ENCODE assay signal across 25 mouse cellular contexts in the genomic region with DNA sequence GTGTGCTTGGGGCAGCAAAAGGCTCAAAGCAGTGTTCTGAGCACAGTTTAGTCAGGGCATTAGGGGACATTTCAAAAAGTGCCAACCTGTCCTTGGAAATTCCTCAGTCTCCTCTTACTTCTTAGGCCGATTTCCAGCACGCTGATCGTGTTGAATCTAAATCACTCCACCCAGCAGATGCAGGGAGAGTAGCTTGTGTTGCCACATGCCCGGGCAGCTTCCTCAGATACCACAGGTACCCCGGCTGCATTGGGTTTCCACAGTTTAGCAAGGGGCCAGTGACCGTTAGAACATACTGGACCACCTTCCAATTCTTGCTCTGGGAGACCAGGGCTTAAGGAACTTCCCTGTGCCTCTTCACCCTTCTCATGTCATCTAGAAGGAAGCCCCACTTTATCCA.
DNase-seq lines count a peak whose midpoint lies in the region; ATAC-seq and TF ChIP-seq lines count a peak whose summit lies in the region.
"Had no signal": no experiment of that assay in that cellular context is flagged by ENCODE, and none has a peak within 500 bp of the region (broad histone marks: within the 10 kb centered on the region; RNA-seq: fewer than 3 reads in every experiment).

No protein-coding gene starts in this region.

- TF ChIP-seq CTCF in gastrocnemius, adult 2 months (IDR thresholded peaks at IDR 0.05), result no peak
- no peak for TF ChIP-seq CTCF in E14TG2a.4 (conservative IDR thresholded peaks at IDR 0.05; ENCODE audit: low read length)
- TF ChIP-seq CTCF in cerebellum, adult 2 months (IDR thresholded peaks at IDR 0.05; ENCODE audit: borderline replicate concordance, insufficient read depth, low read depth, low read length), result no peak

- peak overlapping the region; percentile 7; the same call in 1 of the 2 replicates for H3K4me3 ChIP-seq in gastrocnemius, adult 2 months
- H3K4me3 ChIP-seq in E14TG2a.4 (replicated peaks; ENCODE audit: low read length), result peak overlapping the region; percentile 71
- H3K4me3 ChIP-seq in limb, embryonic 12.5 days (replicated peaks), result no peak overlapping the region
- no peak overlapping the region for H3K4me3 ChIP-seq in cerebellum, adult 2 months (replicated peaks; ENCODE audit: insufficient read depth, low read depth, low read length)
- H3K4me3 ChIP-seq: heart, adult 2 months; hindbrain, embryonic 15.5 days; kidney, embryonic 15.5 days; myocyte; neural tube, embryonic 13.5 days had no signal

- no peaks in the 10 kb centered on the region for H3K27me3 ChIP-seq in E14TG2a.4 (ENCODE audit: insufficient read depth, low read length)
- H3K27me3 ChIP-seq in limb, embryonic 12.5 days, result no peaks in the 10 kb centered on the region
- no peaks in the 10 kb centered on the region for H3K27me3 ChIP-seq in cerebellum, adult 2 months (ENCODE audit: control insufficient read depth, insufficient read depth, low read length)
- H3K27me3 ChIP-seq: hindbrain, embryonic 15.5 days; kidney, embryonic 15.5 days; neural tube, embryonic 13.5 days had no signal

- peak overlapping the region; percentile 59 for H3K27ac ChIP-seq in gastrocnemius, adult 2 months
- H3K27ac ChIP-seq in limb, embryonic 12.5 days, result peak overlapping the region; percentile 25; the same call in 1 of the 2 replicates
- no peak overlapping the region for H3K27ac ChIP-seq in cerebellum, adult 2 months (ENCODE audit: insufficient read depth, low read length)
- H3K27ac ChIP-seq: hindbrain, embryonic 15.5 days; kidney, embryonic 15.5 days; neural tube, embryonic 13.5 days had no signal

- DNase-seq in gastrocnemius, adult 2 months, result peak; percentile 39
- DNase-seq in gastrocnemius, postnatal 36 days, result no peak
- peak; percentile 57 for DNase-seq in R1 (ENCODE audit: low read depth, low spot score)
- DNase-seq in cerebellum, adult 2 months, result no peak
- DNase-seq in left cerebral cortex, postnatal 14 days (ENCODE audit: low spot score in 2 of 2), result no peak
- DNase-seq: cerebellum, adult 11-12 months; cerebellum, postnatal 36 days; embryo, embryonic 11 days; gastrocnemius, postnatal 25 days; heart, adult 2 months; heart, postnatal 4 days; kidney, postnatal 36 days; lung, postnatal 4 days; midbrain, embryonic 14.5 days; thymus, adult 2 months; thymus, postnatal 4 days had no signal

- peaks cover 57% of the 10 kb centered on the region for H3K36me3 ChIP-seq in E14TG2a.4 (ENCODE audit: insufficient read depth, low read length)
- H3K36me3 ChIP-seq in limb, embryonic 12.5 days, result peaks cover 39% of the 10 kb centered on the region
- H3K36me3 ChIP-seq: hindbrain, embryonic 15.5 days; neural tube, embryonic 13.5 days had no signal

- H3K4me1 ChIP-seq in E14TG2a.4 (replicated peaks; ENCODE audit: low read depth, low read length), result peaks cover 96% of the 10 kb centered on the region
- peaks cover 68% of the 10 kb centered on the region for H3K4me1 ChIP-seq in limb, embryonic 12.5 days (replicated peaks)
- no peaks in the 10 kb centered on the region for H3K4me1 ChIP-seq in cerebellum, adult 2 months (ENCODE audit: control insufficient read depth, insufficient read depth, low read length)

- no peak for ATAC-seq in limb, embryonic 12.5 days (ENCODE audit: insufficient number of reproducible peaks, insufficient read depth, low FRiP score, low TSS enrichment, low read depth)
- no peak for ATAC-seq in activated CD4-positive, CD25-positive, alpha-beta regulatory T cell, adult 4 months
- ATAC-seq: CD4-positive, CD25-positive, alpha-beta regulatory T cell, adult 4 months; forebrain, embryonic 14.5 days had no signal

- H3K9me3 ChIP-seq in E14TG2a.4 (ENCODE audit: low read length), result no peaks in the 10 kb centered on the region
- no peaks in the 10 kb centered on the region for H3K9me3 ChIP-seq in limb, embryonic 12.5 days
- H3K9me3 ChIP-seq: hindbrain, embryonic 15.5 days; kidney, embryonic 15.5 days; neural tube, embryonic 13.5 days had no signal

- H3K9ac ChIP-seq in limb, embryonic 12.5 days (replicated peaks), result no peak overlapping the region
- H3K9ac ChIP-seq: hindbrain, embryonic 15.5 days; kidney, embryonic 15.5 days; neural tube, embryonic 13.5 days had no signal

- intact Hi-C loops in gastrocnemius, adult 2 months (cut with DNase I), result no loop called here
- intact Hi-C loops in gastrocnemius, postnatal 36 days (cut with DNase I), result no loop called here
- intact Hi-C loops in left cerebral cortex, postnatal 14 days (cut with DNase I), result no loop called here

- no peak overlapping the region for H3K4me2 ChIP-seq in limb, embryonic 12.5 days
- H3K4me2 ChIP-seq: hindbrain, embryonic 15.5 days; kidney, embryonic 15.5 days; neural tube, embryonic 13.5 days had no signal

- TF ChIP-seq POLR2A in cerebellum, adult 2 months (IDR thresholded peaks at IDR 0.05; ENCODE audit: borderline replicate concordance, insufficient read depth, low read length), result no peak

- WGBS in limb, embryonic 12.5 days, result 88% methylated on average over 6 of the region's 6 CpGs
- WGBS in cerebellum, adult 2 months, result 81% methylated on average over 6 of the region's 6 CpGs

Comparison
In these comparisons a context has a peak if more than half of its experiments do, and no peak if none do; other contexts are left out.
1. DNase-seq: peak in gastrocnemius, adult 2 months (single experiment) and R1 (single experiment); none in gastrocnemius, postnatal 36 days (0 of 2), cerebellum, adult 2 months (0 of 2) and left cerebral cortex, postnatal 14 days (0 of 2).
2. H3K4me3 ChIP-seq: peak in gastrocnemius, adult 2 months (single experiment) and E14TG2a.4 (single experiment); none in limb, embryonic 12.5 days (single experiment) and cerebellum, adult 2 months (single experiment).